In the genomic region with DNA sequence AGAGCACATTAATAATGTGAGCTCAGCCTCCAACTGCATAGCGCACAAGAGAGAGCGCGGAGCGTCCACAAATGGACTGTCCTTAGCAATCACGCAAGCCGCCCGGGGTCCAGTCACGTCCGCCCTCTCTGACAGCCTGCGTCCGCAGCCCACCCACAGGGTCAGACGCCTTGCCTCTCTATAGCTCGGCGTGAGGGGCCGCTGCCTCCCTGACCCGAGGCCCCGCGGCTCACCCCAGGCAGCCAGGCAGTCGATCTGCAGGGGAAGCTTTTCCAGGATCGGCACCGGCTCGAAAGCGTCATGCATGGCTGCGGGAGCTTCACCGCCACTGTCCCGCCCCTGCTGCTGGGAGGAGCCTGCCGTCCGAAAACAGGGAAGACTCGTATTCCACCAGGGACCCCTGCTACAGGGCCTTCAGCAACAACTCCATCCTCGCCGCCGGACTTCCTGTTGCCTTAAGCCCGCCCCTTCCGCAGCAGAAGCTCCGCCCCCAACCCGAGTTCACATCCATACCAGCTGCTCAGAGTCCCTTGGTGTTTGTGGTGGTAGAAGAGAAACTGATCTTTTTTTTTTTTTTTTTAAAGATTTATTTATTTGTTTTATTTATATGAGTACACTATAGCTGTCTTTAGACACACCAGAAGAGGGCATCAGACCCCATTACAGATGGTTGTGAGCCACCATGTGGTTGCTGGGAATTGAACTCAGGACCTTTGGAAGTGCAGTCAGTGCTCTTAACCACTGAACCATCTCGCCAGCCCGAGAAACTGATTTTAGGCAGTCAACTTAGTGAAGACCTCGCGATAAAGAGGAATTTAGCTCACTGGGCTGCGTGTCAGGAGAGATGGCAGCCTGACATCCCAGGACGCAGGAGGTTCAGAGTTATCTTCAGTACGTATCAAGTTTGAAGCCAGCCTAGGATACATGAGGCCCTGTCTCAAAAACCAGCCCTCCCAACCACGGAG, we compare ENCODE assay signal across 8 mouse cellular contexts. TPM values are rescaled to one million over a fixed set of nuclear protein-coding genes. Genes with fewer than 3 reads are reported as not detected.
DNase-seq lines count a peak whose midpoint lies in the region; ATAC-seq lines count a peak whose summit lies in the region.

A gene (minus strand): TSS at position 456 of the 965 bp plus-strand sequence.

- DNase-seq in adrenal gland, adult (ENCODE audit: inconsistent age in 2 of 2, low spot score in 1 of 2): peak; percentile 90 to 96
- DNase-seq in embryo, embryonic 10.5 days (ENCODE audit: low spot score): peak; percentile 94
- DNase-seq in gastrocnemius, postnatal 14 days: peak; percentile 91
- DNase-seq in left cerebral cortex, postnatal 10 days (ENCODE audit: extremely low spot score in 1 of 2, low spot score in 2 of 2): peak; percentile 84 to 95
- DNase-seq in right cerebral cortex, postnatal 25 days: peak; percentile 85
- DNase-seq in urinary bladder, postnatal 4 days (ENCODE audit: low spot score in 2 of 2): peak; percentile 82 to 93

- intact Hi-C loops in gastrocnemius, postnatal 14 days (cut with DNase I; ENCODE audit: low total_unique reads): no loop called here
- intact Hi-C loops in left cerebral cortex, postnatal 10 days (cut with DNase I): no loop called here

- ATAC-seq in inflammation-experienced regulatory T-cells, adult 6 months: peak; percentile 97
- ATAC-seq in megakaryocyte-erythroid progenitor cell, adult 5-6 weeks (replicated peaks; ENCODE audit: low FRiP score, low TSS enrichment, poor library complexity, severe bottlenecking): peak; percentile 97

RNA-seq across cellular contexts. Expression of the gene that starts here (rescaled TPM):
- 10 to 100 TPM; 17.7 to 18.2 TPM for total RNA-seq in gastrocnemius, postnatal 14 days (2021)
- polyA plus RNA-seq in inflammation-experienced regulatory T-cells, adult 6 months (2017; shearing (Covaris generic)): 10 to 100 TPM; 20.1 to 28.3 (median 26.7) TPM
- total RNA-seq in left cerebral cortex, postnatal 10 days (2021): 10 to 100 TPM; 54.0 to 56.9 TPM
- 26.2 and 59.5 TPM in 2 replicates for total RNA-seq in megakaryocyte-erythroid progenitor cell, adult 5-6 weeks (2014; fragmentation: Nextera tagmentation)
- 29.8 and 39.0 TPM in 2 replicates for total RNA-seq in megakaryocyte-erythroid progenitor cell, adult 5-6 weeks (2017)

Comparison
In these comparisons a context has a peak if more than half of its experiments do, and no peak if none do; other contexts are left out.
1. Peak in every context shown above with its lines: DNase-seq and ATAC-seq.